Mouse (Mus musculus) erythroblast, embryonic 14.5 days (primary cell): ENCODE data around the gene Mroh3. TPM values are rescaled to one million over a fixed set of nuclear protein-coding genes. Genes with fewer than 3 reads are reported as not detected.

Experiments used
- H3K27me3 ChIP-seq: 2 replicates; pipeline ENCODE4 v1.6.1; 2012; ENCODE audit warnings: inconsistent platforms; ENCODE audit not compliant: control insufficient read depth
- H3K36me3 ChIP-seq: 2 replicates; pipeline ENCODE4 v1.6.1; 2012; ENCODE audit warnings: mild to moderate bottlenecking, inconsistent platforms; ENCODE audit not compliant: control insufficient read depth
- H3K4me1 ChIP-seq: 2 replicates; pipeline ENCODE4 v1.6.1; 2012; ENCODE audit warnings: inconsistent platforms; ENCODE audit not compliant: control insufficient read depth
- H3K4me3 ChIP-seq: replicated peaks from 2 replicates; pipeline ENCODE3; 2012; ENCODE audit warnings: moderate library complexity, mild to moderate bottlenecking, inconsistent platforms
- H3K9me3 ChIP-seq: 2 replicates; pipeline ENCODE4 v1.6.1; 2012; ENCODE audit warnings: low read length, inconsistent platforms, mixed read lengths; ENCODE audit not compliant: control insufficient read depth
- GATA1 ChIP-seq: IDR thresholded peaks from 2 replicates; pipeline ENCODE4 v1.6.1; 2012; ENCODE audit warnings: low read length, inconsistent platforms, mixed read lengths
- TAL1 ChIP-seq: IDR thresholded peaks from 3 replicates; pipeline ENCODE4 v1.6.1; 2012; ENCODE audit warnings: low read length, inconsistent platforms, mixed read lengths
- polyA plus RNA-seq: library from polyadenylated mRNA; stranded (reverse); fragments of >175 nt; gene quantifications from 2 replicates; pipeline ENCODE4 v1.2.3, GENCODE M21; 2012

Gene Mroh3
- polyA plus RNA-seq, 1 experiment: not detected

GRCm38 (mm10) chr1:136232285-136232926, 19.8 kb upstream of the Mroh3 start:
- H3K4me3 ChIP-seq: no peak overlapping the region
- TF ChIP-seq GATA1: no peak
- H3K4me1 ChIP-seq: peaks cover 15% of the 10 kb centered on the region
- H3K36me3 ChIP-seq: no peaks in the 10 kb centered on the region
- H3K27me3 ChIP-seq: peaks cover 85% of the 10 kb centered on the region
- H3K9me3 ChIP-seq: peaks cover 4% of the 10 kb centered on the region; the same call in 1 of the 2 replicates

DNA sequence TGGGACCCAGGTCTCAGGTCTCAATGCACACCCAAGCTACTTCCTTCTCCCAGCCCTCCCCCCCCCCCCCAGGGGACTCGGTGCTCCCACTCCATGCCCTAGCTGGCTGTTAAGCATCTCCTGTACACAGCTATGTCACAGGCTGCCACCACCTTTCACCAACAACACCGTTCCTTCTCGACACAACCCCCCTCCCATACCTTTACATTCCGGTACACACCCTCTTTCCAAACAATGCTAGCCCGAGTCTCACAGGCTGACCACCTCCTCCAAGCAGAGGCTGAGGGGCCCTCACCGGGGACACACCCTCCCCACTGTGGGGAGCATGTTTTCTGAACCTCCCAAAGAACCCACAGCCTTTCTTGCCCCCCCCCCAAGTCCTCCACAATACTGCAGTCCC, 19.0 kb upstream of the Mroh3 start:
- Histone ChIP-seq H3K27me3 (peaks cover 79% of the 10 kb centered on the region), H3K4me3 (no peak overlapping the region), H3K9me3 (peaks cover 4% of the 10 kb centered on the region; the same call in 1 of the 2 replicates), H3K36me3 (no peaks in the 10 kb centered on the region), H3K4me1 (peaks cover 15% of the 10 kb centered on the region)
- no peak for TF ChIP-seq GATA1
- TF ChIP-seq TAL1: no peak

DNA sequence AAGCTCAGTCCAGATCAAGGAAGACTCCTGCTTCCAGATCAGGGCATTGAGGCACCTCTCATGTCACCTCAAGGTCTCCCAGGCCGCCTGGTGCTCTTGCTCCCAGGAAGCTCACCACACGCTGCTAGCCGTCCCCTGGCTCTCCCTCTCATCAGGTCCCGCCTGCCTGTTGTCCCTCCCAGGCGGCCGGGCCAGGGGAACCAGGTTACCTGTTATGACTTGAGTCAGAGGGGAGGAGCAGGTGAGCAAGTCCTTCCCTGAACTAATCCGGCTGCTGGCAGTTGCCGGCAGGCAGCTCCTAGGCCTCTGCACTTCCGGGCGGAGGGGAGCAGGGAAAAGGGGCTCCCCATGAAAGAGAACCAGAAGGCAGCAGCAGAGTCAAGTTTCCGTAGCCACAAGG, 17.6 kb upstream of the Mroh3 start:
- Histone ChIP-seq H3K4me1 (peaks cover 15% of the 10 kb centered on the region), H3K36me3 (no peaks in the 10 kb centered on the region), H3K27me3 (peaks cover 67% of the 10 kb centered on the region), H3K9me3 (peaks cover 4% of the 10 kb centered on the region; the same call in 1 of the 2 replicates), H3K4me3 (no peak overlapping the region)
- TF ChIP-seq GATA1 (no peak), TAL1 (no peak)

- peaks cover under 1% of the 10 kb centered on the region; the same call in 1 of the 2 replicates for H3K9me3 ChIP-seq
- no peak overlapping the region for H3K4me3 ChIP-seq
- TF ChIP-seq GATA1 (no peak), TAL1 (no peak)
- H3K4me1 ChIP-seq: peaks cover 8% of the 10 kb centered on the region
- H3K27me3 ChIP-seq: peaks cover 60% of the 10 kb centered on the region
- no peaks in the 10 kb centered on the region for H3K36me3 ChIP-seq
These were observed 16.4 kb upstream of the Mroh3 start for GRCm38 (mm10) chr1:136229040-136229373.

DNA sequence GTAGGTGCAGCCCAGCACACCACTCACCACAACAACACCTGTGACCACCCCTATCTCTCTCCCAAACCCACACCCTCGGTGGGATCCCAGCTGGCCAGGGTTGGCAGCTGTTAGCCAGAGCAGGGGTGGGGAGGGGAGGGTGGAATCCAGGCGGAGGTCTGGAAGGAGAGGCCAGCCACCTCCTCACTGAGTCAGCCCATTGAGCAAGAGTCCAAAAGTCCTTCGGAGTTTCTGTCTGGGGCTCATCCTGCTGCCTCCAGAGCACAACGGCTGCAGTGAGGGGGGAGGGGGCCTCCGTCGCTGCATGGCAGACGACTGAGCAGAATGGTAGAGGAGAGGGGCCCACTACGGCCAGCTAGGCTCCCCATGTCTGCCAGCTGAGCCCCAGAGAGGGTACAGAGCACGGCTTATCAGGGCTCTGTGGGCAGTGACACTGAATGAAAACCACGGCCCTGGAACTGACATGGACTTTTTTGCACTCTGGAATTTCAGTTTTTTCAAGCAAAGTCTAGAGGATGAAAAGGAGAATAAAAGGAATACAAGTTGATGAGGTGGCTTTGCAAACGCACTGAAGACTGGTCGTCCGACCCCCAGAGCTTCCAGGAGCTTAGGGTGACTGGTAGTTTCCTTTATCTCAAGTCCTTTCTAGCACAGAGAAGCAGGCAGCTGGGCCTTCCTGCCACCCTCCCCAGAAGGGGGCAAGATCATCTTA, 15.9 kb upstream of the Mroh3 start:
- peaks cover 58% of the 10 kb centered on the region for H3K27me3 ChIP-seq
- no peak overlapping the region for H3K4me3 ChIP-seq
- no peaks in the 10 kb centered on the region for H3K36me3 ChIP-seq
- H3K9me3 ChIP-seq: no peaks in the 10 kb centered on the region
- no peak for TF ChIP-seq GATA1
- TF ChIP-seq TAL1: no peak
- H3K4me1 ChIP-seq: peaks cover 6% of the 10 kb centered on the region; the same call in 1 of the 2 replicates

- H3K4me3 ChIP-seq: no peak overlapping the region
- H3K4me1 ChIP-seq: peaks cover 6% of the 10 kb centered on the region; the same call in 1 of the 2 replicates
- H3K27me3 ChIP-seq: peaks cover 52% of the 10 kb centered on the region
- no peak for TF ChIP-seq GATA1
- TF ChIP-seq TAL1: no peak
- H3K9me3 ChIP-seq: no peaks in the 10 kb centered on the region
- no peaks in the 10 kb centered on the region for H3K36me3 ChIP-seq
These were observed 15.2 kb upstream of the Mroh3 start for GRCm38 (mm10) chr1:136227870-136228269.

DNA sequence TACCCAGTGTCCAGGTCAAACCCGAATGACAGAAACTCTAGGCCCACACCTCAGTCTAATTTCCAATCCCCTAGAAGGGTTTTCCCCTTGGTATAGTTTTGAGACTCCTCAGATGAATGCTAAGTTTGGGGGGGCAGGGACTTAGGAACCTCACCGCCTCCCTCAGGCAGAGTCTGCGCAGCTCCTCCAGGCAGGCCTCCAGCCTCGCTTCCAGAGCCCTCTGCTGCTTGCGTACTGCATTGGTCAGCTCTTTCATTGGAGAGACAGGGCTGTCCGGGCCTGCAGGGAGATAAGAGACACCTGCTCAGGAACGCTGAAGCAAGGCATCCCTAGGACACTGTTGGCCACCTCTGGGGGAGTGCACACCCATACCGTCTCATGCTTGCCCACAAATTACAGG, 14.0 kb upstream of the Mroh3 start:
- no peak overlapping the region for H3K4me3 ChIP-seq
- H3K36me3 ChIP-seq: no peaks in the 10 kb centered on the region
- H3K9me3 ChIP-seq: no peaks in the 10 kb centered on the region
- H3K4me1 ChIP-seq: peaks cover 6% of the 10 kb centered on the region; the same call in 1 of the 2 replicates
- peaks cover 43% of the 10 kb centered on the region for H3K27me3 ChIP-seq
- TF ChIP-seq TAL1: no peak
- TF ChIP-seq GATA1: no peak

DNA sequence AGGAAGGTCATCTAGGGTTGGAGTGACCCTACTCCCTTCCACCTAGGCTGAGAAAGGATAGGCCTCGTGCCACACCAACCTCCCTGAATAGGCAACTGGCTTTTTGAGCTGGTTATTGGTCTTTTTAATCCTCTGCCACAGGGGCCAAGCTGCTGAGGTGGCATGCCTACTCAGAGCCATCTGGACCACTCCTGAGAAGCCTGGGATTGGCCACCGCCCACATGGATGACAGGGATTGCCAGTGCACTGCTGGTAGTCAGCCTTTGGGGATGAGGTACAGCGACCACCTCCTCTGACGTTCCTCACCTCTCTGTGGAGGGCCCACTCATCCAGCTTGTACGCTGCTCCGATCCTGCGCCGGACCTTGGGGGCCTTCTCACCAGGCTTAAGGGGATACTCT, 13.2 kb upstream of the Mroh3 start:
- Histone ChIP-seq H3K36me3 (no peaks in the 10 kb centered on the region), H3K4me1 (peaks cover 6% of the 10 kb centered on the region; the same call in 1 of the 2 replicates), H3K27me3 (peaks cover 37% of the 10 kb centered on the region), H3K9me3 (no peaks in the 10 kb centered on the region), H3K4me3 (no peak overlapping the region)
- TF ChIP-seq TAL1: no peak
- no peak for TF ChIP-seq GATA1

- Histone ChIP-seq H3K36me3 (no peaks in the 10 kb centered on the region), H3K4me3 (no peak overlapping the region), H3K9me3 (no peaks in the 10 kb centered on the region), H3K4me1 (peaks cover 4% of the 10 kb centered on the region; the same call in 1 of the 2 replicates), H3K27me3 (peaks cover 19% of the 10 kb centered on the region)
- no peak for TF ChIP-seq TAL1
- no peak for TF ChIP-seq GATA1
These were observed 11.2 kb upstream of the Mroh3 start for GRCm38 (mm10) chr1:136223758-136224342.
